Mouse (Mus musculus) limb, embryonic 10.5 days (tissue): ENCODE results near the gene Fam114a1. TPM values are rescaled to one million over a fixed set of nuclear protein-coding genes. Genes with fewer than 3 reads are reported as not detected.

Experiments used
- DNase-seq: peaks from one replicate; pipeline ENCODE4 v3.0.0-alpha.2; 2017; ENCODE audit warnings: low spot score
- H3K27ac ChIP-seq: fragments of 300-500 bp; sonication (generic); 2 replicates; pipeline ENCODE4 v1.5.1; 2016; ENCODE audit warnings: mild to moderate bottlenecking
- H3K27me3 ChIP-seq: fragments of 300-500 bp; sonication (generic); 2 replicates; pipeline ENCODE4 v1.6.1; 2016; ENCODE audit warnings: low read depth, mild to moderate bottlenecking; ENCODE audit not compliant: poor library complexity, severe bottlenecking
- H3K36me3 ChIP-seq: fragments of 300-500 bp; sonication (generic); 2 replicates; pipeline ENCODE4 v1.6.1; 2016; ENCODE audit warnings: mild to moderate bottlenecking, moderate library complexity
- H3K4me1 ChIP-seq: fragments of 300-500 bp; sonication (generic); 2 replicates; pipeline ENCODE4 v1.6.1; 2016
- H3K4me3 ChIP-seq: fragments of 300-500 bp; sonication (generic); 2 replicates; pipeline ENCODE4 v1.5.1; 2016; ENCODE audit warnings: mild to moderate bottlenecking, moderate library complexity
- H3K9me3 ChIP-seq: fragments of 300-500 bp; sonication (generic); replicated peaks from 2 replicates; pipeline ENCODE4 v1.6.1; 2016; ENCODE audit warnings: mild to moderate bottlenecking
- WGBS: fragments of 180-500 bp; shearing (Covaris S2); methylation state at CpG from one replicate; pipeline ENCODE4 v1.1.7; 2016; 5-methylcytosine and 5-hydroxymethylcytosine counted together
- polyA plus RNA-seq: library from polyadenylated mRNA; unstranded; fragments of >200 nt; fragmentation: Nextera tagmentation; extraction: Ambion mirVana; gene quantifications from 2 replicates; pipeline ENCODE4 v1.2.1, GENCODE M21; 2016

Fam114a1 gene
- polyA plus RNA-seq, 1 experiment from 2014 or later: 18.3 TPM

DNA sequence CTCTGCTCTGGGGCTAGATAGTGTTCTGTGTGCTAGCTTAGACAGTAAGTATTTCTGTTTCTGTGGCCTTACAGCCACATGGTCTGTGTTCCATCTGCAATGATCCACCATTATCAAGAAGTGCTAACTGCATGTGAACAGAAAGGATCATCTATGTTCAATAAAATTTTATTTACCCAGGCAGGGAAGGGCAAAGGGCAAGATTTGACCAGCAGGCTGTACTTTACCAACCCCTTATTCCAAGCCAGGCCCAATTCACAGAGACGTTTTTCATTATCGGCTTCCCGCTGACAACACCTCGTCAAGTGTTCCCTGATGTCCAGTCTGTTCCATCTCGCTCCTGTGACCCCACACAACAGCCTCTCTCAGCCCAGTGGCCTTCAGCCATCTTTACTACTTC lies 5.2 kb downstream of the Fam114a1 start:
- Histone ChIP-seq H3K27me3 (peaks cover 6% of the 10 kb centered on the region; the same call in 1 of the 2 replicates), H3K36me3 (peaks cover 7% of the 10 kb centered on the region; the same call in 1 of the 2 replicates), H3K4me1 (peaks cover 8% of the 10 kb centered on the region; the same call in 1 of the 2 replicates), H3K27ac (no peak overlapping the region), H3K4me3 (no peak overlapping the region), H3K9me3 (no peaks in the 10 kb centered on the region)
- no peak for DNase-seq
- WGBS: 63% methylated on average over 5 of the region's 5 CpGs

DNA sequence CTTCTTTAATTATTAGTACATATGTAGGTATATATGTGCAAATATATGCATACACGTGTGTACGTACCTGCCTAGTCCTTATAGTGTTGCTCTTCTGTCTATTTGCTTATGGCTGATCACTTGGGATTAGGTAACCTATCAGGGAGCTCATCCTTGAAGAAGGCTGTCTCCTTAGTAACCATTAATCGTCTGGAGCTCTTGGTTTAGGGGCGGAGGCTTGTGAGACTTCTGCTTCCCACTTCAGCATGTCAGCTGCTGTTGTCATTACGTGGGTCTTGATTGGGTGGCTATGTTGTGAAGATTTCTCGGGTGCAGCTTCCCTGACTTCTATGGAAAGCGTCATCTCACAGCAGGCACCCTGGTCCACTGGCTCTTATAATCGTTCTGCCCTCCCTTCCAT lies 7.3 kb downstream of the Fam114a1 start:
- H3K27me3 ChIP-seq: 0 out of 2 replicates have a peak, but pooled peaks cover 6% of the 10 kb centered on the region
- DNase-seq: no peak
- WGBS: 79% methylated on average over 8 of the region's 8 CpGs
- H3K9me3 ChIP-seq: no peaks in the 10 kb centered on the region
- H3K4me3 ChIP-seq: no peak overlapping the region
- H3K27ac ChIP-seq: no peak overlapping the region
- no peaks in the 10 kb centered on the region for H3K4me1 ChIP-seq
- H3K36me3 ChIP-seq: peaks cover 7% of the 10 kb centered on the region

- no peak for DNase-seq
- Histone ChIP-seq H3K9me3 (no peaks in the 10 kb centered on the region), H3K4me1 (no peaks in the 10 kb centered on the region), H3K4me3 (no peak overlapping the region), H3K27me3 (no peaks in the 10 kb centered on the region), H3K27ac (no peak overlapping the region), H3K36me3 (peaks cover 14% of the 10 kb centered on the region)
- WGBS: 79% methylated on average over 7 of the region's 7 CpGs
Observed at GRCm38 (mm10) chr5:64985971-64986370, 16.1 kb downstream of the Fam114a1 start.

GRCm38 (mm10) chr5:64989940-64990339 lies 20.1 kb downstream of the Fam114a1 start:
- H3K27me3 ChIP-seq: no peaks in the 10 kb centered on the region
- DNase-seq: no peak
- WGBS: 93% methylated on average over 1 of the region's 1 CpGs
- peaks cover under 1% of the 10 kb centered on the region; the same call in 1 of the 2 replicates for H3K36me3 ChIP-seq
- no peak overlapping the region for H3K27ac ChIP-seq
- H3K9me3 ChIP-seq: no peaks in the 10 kb centered on the region
- H3K4me3 ChIP-seq: no peak overlapping the region
- no peaks in the 10 kb centered on the region for H3K4me1 ChIP-seq

DNA sequence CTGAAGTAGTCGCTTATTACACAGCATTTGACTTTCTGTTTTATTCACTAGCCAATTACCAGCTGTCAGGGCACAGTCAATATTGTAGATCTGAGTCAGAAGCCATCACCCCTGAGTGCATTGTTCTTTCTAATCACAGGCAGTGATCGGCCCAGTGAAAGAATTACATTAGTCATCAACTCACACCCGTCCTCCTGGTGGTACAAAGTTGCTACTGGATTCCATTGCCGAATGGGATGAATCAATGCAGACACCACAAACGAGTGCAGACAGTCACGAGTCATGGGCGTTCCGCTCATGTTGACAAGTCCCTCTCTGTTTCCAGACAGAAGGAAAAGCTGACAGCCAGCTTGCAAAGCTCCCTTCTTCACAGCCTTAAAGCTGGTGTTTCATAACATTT lies 22.7 kb downstream of the Fam114a1 start:
- peaks cover 19% of the 10 kb centered on the region for H3K36me3 ChIP-seq

DNA sequence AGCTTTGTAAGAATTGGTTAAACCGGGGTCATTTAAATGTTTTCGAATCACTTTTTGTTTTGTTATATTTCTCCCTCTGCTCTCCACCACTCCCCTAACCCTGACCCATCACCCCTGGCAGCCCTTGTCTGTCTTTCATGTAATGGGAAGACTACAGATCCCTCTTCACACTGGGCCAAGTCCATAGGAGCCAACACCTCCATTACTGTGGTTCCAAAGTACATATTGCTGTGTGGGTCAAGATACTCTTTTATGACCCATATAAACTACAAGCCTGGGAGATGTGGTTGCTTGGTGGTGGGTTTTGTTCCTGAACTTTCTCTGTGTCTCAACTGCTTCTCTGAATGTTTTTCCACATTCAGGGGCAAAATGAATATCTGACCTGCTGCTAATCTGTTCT lies 25.5 kb downstream of the Fam114a1 start:
- WGBS: 95% methylated on average over 2 of the region's 2 CpGs
- Histone ChIP-seq H3K4me1 (no peaks in the 10 kb centered on the region), H3K27me3 (no peaks in the 10 kb centered on the region), H3K36me3 (peaks cover 26% of the 10 kb centered on the region), H3K4me3 (no peak overlapping the region), H3K9me3 (no peaks in the 10 kb centered on the region), H3K27ac (no peak overlapping the region)
- no peak for DNase-seq

More for the DNA sequence above, 22.7 kb downstream of the Fam114a1 start:
- DNase-seq: no peak
- no peaks in the 10 kb centered on the region for H3K27me3 ChIP-seq
- H3K4me3 ChIP-seq: no peak overlapping the region
- 81% methylated on average over 8 of the region's 8 CpGs for WGBS
- no peak overlapping the region for H3K27ac ChIP-seq
- no peaks in the 10 kb centered on the region for H3K4me1 ChIP-seq
- H3K9me3 ChIP-seq: no peaks in the 10 kb centered on the region

GRCm38 (mm10) chr5:65002940-65003824 lies 33.3 kb downstream of the Fam114a1 start:
- Histone ChIP-seq H3K27me3 (no peaks in the 10 kb centered on the region), H3K4me1 (peaks cover 39% of the 10 kb centered on the region), H3K9me3 (no peaks in the 10 kb centered on the region), H3K4me3 (no peak overlapping the region), H3K36me3 (peaks cover 2% of the 10 kb centered on the region; the same call in 1 of the 2 replicates), H3K27ac (peak overlapping the region; percentile 69; the same call in 1 of the 2 replicates)
- whole genome bisulfite sequencing: 40% methylated on average over 10 of the region's 10 CpGs
- DNase-seq: no peak

- Histone ChIP-seq H3K4me1 (peaks cover 39% of the 10 kb centered on the region), H3K27ac (peak overlapping the region; percentile 53; the same call in 1 of the 2 replicates), H3K36me3 (peaks cover 4% of the 10 kb centered on the region), H3K9me3 (no peaks in the 10 kb centered on the region), H3K27me3 (no peaks in the 10 kb centered on the region), H3K4me3 (no peak overlapping the region)
- DNase-seq: no peak
- WGBS: 18% methylated on average over 7 of the region's 7 CpGs
Observed at GRCm38 (mm10) chr5:65003946-65004535, 34.2 kb downstream of the Fam114a1 start.

DNA sequence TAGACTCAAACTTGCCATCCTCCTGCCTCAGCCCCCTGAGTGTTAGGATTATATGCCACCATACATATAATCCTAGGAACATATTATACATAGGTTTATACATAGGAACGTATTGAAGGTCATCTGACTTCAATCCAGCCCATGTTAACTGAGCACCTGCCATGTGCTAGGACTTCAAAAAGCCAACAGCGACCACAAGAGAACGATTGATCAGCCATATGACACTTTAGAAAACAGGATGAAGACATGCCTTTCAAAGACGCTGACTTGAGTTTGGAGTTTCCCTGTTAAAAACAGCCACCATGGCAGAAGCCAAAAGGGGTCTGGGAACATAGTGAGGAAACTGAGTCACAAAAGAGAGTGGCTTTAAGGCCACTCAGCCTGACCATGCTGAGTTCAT lies 35.4 kb downstream of the Fam114a1 start:
- Histone ChIP-seq H3K36me3 (peaks cover 16% of the 10 kb centered on the region), H3K9me3 (peaks cover 4% of the 10 kb centered on the region; the same call in 1 of the 2 replicates), H3K27me3 (no peaks in the 10 kb centered on the region), H3K4me3 (no peak overlapping the region), H3K4me1 (peaks cover 39% of the 10 kb centered on the region), H3K27ac (no peak overlapping the region)
- WGBS: 89% methylated on average over 4 of the region's 4 CpGs
- DNase-seq: no peak

GRCm38 (mm10) chr5:65006011-65006491 lies 36.2 kb downstream of the Fam114a1 start:
- Histone ChIP-seq H3K27me3 (no peaks in the 10 kb centered on the region), H3K9me3 (peaks cover 4% of the 10 kb centered on the region; the same call in 1 of the 2 replicates), H3K4me1 (peaks cover 39% of the 10 kb centered on the region), H3K27ac (0 out of 2 replicates have a peak overlapping the region, but pooled peaks have one; percentile 1), H3K36me3 (peaks cover 24% of the 10 kb centered on the region), H3K4me3 (no peak overlapping the region)
- 27% methylated on average over 4 of the region's 4 CpGs for WGBS
- DNase-seq: no peak

- Histone ChIP-seq H3K36me3 (peaks cover 33% of the 10 kb centered on the region), H3K27me3 (no peaks in the 10 kb centered on the region)
Observed at GRCm38 (mm10) chr5:65011901-65012573, 42.2 kb downstream of the Fam114a1 start.

DNA sequence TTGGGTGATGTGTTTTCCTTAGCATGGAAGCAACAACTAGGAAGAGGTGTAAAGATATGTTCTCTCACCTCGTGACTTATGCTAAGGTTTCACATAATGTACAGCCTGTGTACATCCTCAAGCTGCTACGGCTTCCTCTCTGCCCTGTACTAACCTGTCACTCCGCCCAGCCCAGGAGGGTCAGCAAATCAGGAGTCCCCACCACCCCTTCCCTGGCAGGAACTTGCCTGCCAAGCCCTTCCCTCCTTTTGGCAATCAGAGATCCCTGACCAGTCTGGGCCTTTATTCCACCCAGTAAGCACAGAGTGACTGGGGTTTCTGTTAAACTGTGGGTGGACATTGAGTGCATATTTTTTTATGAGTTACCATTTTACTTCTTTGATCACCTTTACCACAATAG lies 45.6 kb downstream of the Fam114a1 start:
- Histone ChIP-seq H3K4me3 (no peak overlapping the region), H3K4me1 (peaks cover 23% of the 10 kb centered on the region), H3K36me3 (peaks cover 15% of the 10 kb centered on the region), H3K27ac (no peak overlapping the region), H3K27me3 (no peaks in the 10 kb centered on the region), H3K9me3 (no peaks in the 10 kb centered on the region; the same call in 1 of the 2 replicates)
- WGBS: 88% methylated on average over 3 of the region's 3 CpGs
- no peak for DNase-seq

More at GRCm38 (mm10) chr5:65011901-65012573, 42.2 kb downstream of the Fam114a1 start:
- H3K27ac ChIP-seq: no peak overlapping the region
- no peak overlapping the region for H3K4me3 ChIP-seq
- peaks cover 4% of the 10 kb centered on the region; the same call in 1 of the 2 replicates for H3K9me3 ChIP-seq
- no peak for DNase-seq
- 31% methylated on average over 7 of the region's 7 CpGs for WGBS
- peaks cover 25% of the 10 kb centered on the region for H3K4me1 ChIP-seq
